Mouse (Mus musculus) heart, adult 2 months (tissue): ENCODE data around the gene Pakap. TPM values are rescaled to one million over a fixed set of nuclear protein-coding genes. Genes with fewer than 3 reads are reported as not detected.
A peak's percentile ranks its signal among the peaks of the same experiment; 100 is the strongest.

Source experiments
- DNase-seq, 2 experiments: peaks; one replicate each; pipeline ENCODE4 v3.0.0; 2021
- H3K27ac ChIP-seq: fragments of 200-600 bp; 2 replicates; pipeline ENCODE4 v1.8.1; 2022
- H3K27me3 ChIP-seq: fragments of 200-500 bp; 2 replicates; pipeline ENCODE4 v1.6.1; 2012; ENCODE audit warnings: mild to moderate bottlenecking, low read length, inconsistent platforms, mixed read lengths; ENCODE audit not compliant: control insufficient read depth, insufficient read depth
- H3K36me3 ChIP-seq: fragments of 200-500 bp; 2 replicates; pipeline ENCODE4 v1.6.1; 2012; ENCODE audit warnings: low read length, inconsistent platforms; ENCODE audit not compliant: control insufficient read depth, insufficient read depth
- H3K4me1 ChIP-seq: fragments of 200-500 bp; 2 replicates; pipeline ENCODE4 v1.6.1; 2011; ENCODE audit warnings: low read length; ENCODE audit not compliant: control insufficient read depth, insufficient read depth
- H3K4me3 ChIP-seq: fragments of 200-600 bp; 2 replicates; pipeline ENCODE4 v1.8.1; 2022
- H3K79me2 ChIP-seq: fragments of 200-500 bp; replicated peaks from 2 replicates; pipeline ENCODE4 v1.6.1; 2012; ENCODE audit warnings: mild to moderate bottlenecking, inconsistent platforms, low read length, moderate library complexity, mixed read lengths; ENCODE audit not compliant: control insufficient read depth, insufficient read depth
- H3K9ac ChIP-seq: fragments of 200-500 bp; 2 replicates; pipeline ENCODE4 v1.6.1; 2012; ENCODE audit warnings: low read depth, mild to moderate bottlenecking, control low read depth, inconsistent platforms, low read length, mixed read lengths
- CTCF ChIP-seq: fragments of 200-600 bp; IDR thresholded peaks from 2 replicates; pipeline ENCODE4 v1.8.1; 2022; ENCODE audit warnings: antibody characterized with exemption, mild to moderate bottlenecking, moderate library complexity
- EP300 ChIP-seq: fragments of 200-500 bp; IDR thresholded peaks from 2 replicates; pipeline ENCODE4 v1.6.1; 2011; ENCODE audit warnings: low read depth, low read length, control low read depth; ENCODE audit not compliant: insufficient read depth
- POLR2A ChIP-seq: fragments of 200-500 bp; IDR thresholded peaks from 2 replicates; pipeline ENCODE4 v1.6.1; 2011; ENCODE audit warnings: mild to moderate bottlenecking, low read depth, low read length, control low read depth; ENCODE audit not compliant: insufficient read depth
- WGBS: fragments of 180-500 bp; shearing (Covaris S2); methylation state at CpG from one replicate; pipeline ENCODE4 v1.1.7; 2018; 5-methylcytosine and 5-hydroxymethylcytosine counted together
- intact Hi-C: fragments of 180-260 bp; cut with DNase I; formaldehyde crosslinking; loops from one replicate; pipeline ENCODE4 v1.15.1; 2025
- polyA plus RNA-seq: library from polyadenylated mRNA; depleted of rRNA; stranded (reverse); fragments of >200 nt; gene quantifications from 2 replicates; pipeline ENCODE4 v1.2.3, GENCODE M21; 2012
- total RNA-seq, 2 experiments: library from RNA; stranded (reverse); gene quantifications; 2 replicates each; pipeline ENCODE4 v1.2.3; 2021

The Pakap gene
- total and polyA plus RNA-seq, 3 experiments: 3.3 to 35.2 (median 33.7) TPM

- H3K9ac ChIP-seq: no peak overlapping the region
Measured at GRCm38 (mm10) chr4:57632386-57632785, 64.4 kb downstream of the Pakap start.

GRCm38 (mm10) chr4:57633052-57633451, 65.1 kb downstream of the Pakap start:
- Histone ChIP-seq H3K27me3 (no peaks in the 10 kb centered on the region), H3K4me1 (peaks cover 8% of the 10 kb centered on the region), H3K4me3 (no peak overlapping the region), H3K27ac (no peak overlapping the region; the same call in 1 of the 2 replicates), H3K79me2 (peaks cover 3% of the 10 kb centered on the region; the same call in 1 of the 2 replicates), H3K9ac (no peak overlapping the region), H3K36me3 (no peaks in the 10 kb centered on the region)
- no peak for DNase-seq
- 93% methylated on average over 7 of the region's 7 CpGs for WGBS
- no peak for TF ChIP-seq EP300
- TF ChIP-seq POLR2A: no peak
- no peak for TF ChIP-seq CTCF
- intact Hi-C loops: no loop called here

More at GRCm38 (mm10) chr4:57632386-57632785, 64.4 kb downstream of the Pakap start:
- Histone ChIP-seq H3K27ac (peak overlapping the region; percentile 65), H3K79me2 (peaks cover 3% of the 10 kb centered on the region; the same call in 1 of the 2 replicates), H3K4me3 (no peak overlapping the region), H3K36me3 (no peaks in the 10 kb centered on the region), H3K27me3 (no peaks in the 10 kb centered on the region), H3K4me1 (peaks cover 7% of the 10 kb centered on the region)
- no peak for DNase-seq
- intact Hi-C loops: no loop called here
- TF ChIP-seq EP300 (no peak), CTCF (no peak), POLR2A (no peak)
- WGBS: 57% methylated on average over 5 of the region's 5 CpGs

GRCm38 (mm10) chr4:57634956-57635355, 67.0 kb downstream of the Pakap start:
- 52% methylated on average over 1 of the region's 1 CpGs for WGBS
- Histone ChIP-seq H3K36me3 (no peaks in the 10 kb centered on the region), H3K27me3 (no peaks in the 10 kb centered on the region), H3K79me2 (peaks cover 3% of the 10 kb centered on the region; the same call in 1 of the 2 replicates), H3K9ac (no peak overlapping the region), H3K4me3 (no peak overlapping the region), H3K27ac (no peak overlapping the region), H3K4me1 (peaks cover 8% of the 10 kb centered on the region)
- TF ChIP-seq POLR2A (no peak), EP300 (no peak), CTCF (no peak)
- intact Hi-C loops: no loop called here
- DNase-seq: no peak

GRCm38 (mm10) chr4:57636782-57637482, 69.0 kb downstream of the Pakap start:
- H3K79me2 ChIP-seq: peaks cover 1% of the 10 kb centered on the region; the same call in 1 of the 2 replicates
- intact Hi-C loops: no loop called here
- H3K4me3 ChIP-seq: no peak overlapping the region
- peaks cover 5% of the 10 kb centered on the region for H3K4me1 ChIP-seq
- H3K27ac ChIP-seq: no peak overlapping the region
- no peaks in the 10 kb centered on the region for H3K27me3 ChIP-seq
- WGBS: 62% methylated on average over 9 of the region's 9 CpGs
- no peak for TF ChIP-seq EP300
- TF ChIP-seq CTCF: no peak
- TF ChIP-seq POLR2A: no peak
- no peaks in the 10 kb centered on the region for H3K36me3 ChIP-seq
- H3K9ac ChIP-seq: no peak overlapping the region
- no peak for DNase-seq

GRCm38 (mm10) chr4:57637636-57638386, 69.8 kb downstream of the Pakap start:
- no peak overlapping the region for H3K27ac ChIP-seq
- H3K36me3 ChIP-seq: no peaks in the 10 kb centered on the region
- WGBS: 31% methylated on average over 24 of the region's 24 CpGs
- peaks cover 5% of the 10 kb centered on the region for H3K4me1 ChIP-seq
- no peak overlapping the region for H3K9ac ChIP-seq
- intact Hi-C loops: no loop called here
- H3K4me3 ChIP-seq: no peak overlapping the region; the same call in 1 of the 2 replicates
- H3K27me3 ChIP-seq: no peaks in the 10 kb centered on the region
- H3K79me2 ChIP-seq: peaks cover 1% of the 10 kb centered on the region; the same call in 1 of the 2 replicates
- TF ChIP-seq POLR2A (no peak), EP300 (no peak), CTCF (no peak)
- DNase-seq: no peak

- peaks cover 5% of the 10 kb centered on the region for H3K4me1 ChIP-seq
- intact Hi-C loops: no loop called here
- no peak for DNase-seq
- no peak overlapping the region for H3K9ac ChIP-seq
- 76% methylated on average over 9 of the region's 9 CpGs for WGBS
- peaks cover 1% of the 10 kb centered on the region; the same call in 1 of the 2 replicates for H3K79me2 ChIP-seq
- no peaks in the 10 kb centered on the region for H3K36me3 ChIP-seq
- no peaks in the 10 kb centered on the region for H3K27me3 ChIP-seq
- H3K27ac ChIP-seq: no peak overlapping the region
- H3K4me3 ChIP-seq: no peak overlapping the region
- TF ChIP-seq CTCF (no peak), POLR2A (no peak), EP300 (no peak)
Measured at GRCm38 (mm10) chr4:57638941-57639340, 71.0 kb downstream of the Pakap start.
